Mouse (Mus musculus) lung, embryonic 16.5 days (tissue): Measurements from ENCODE around the gene Klhl2. TPM values are rescaled to one million over a fixed set of nuclear protein-coding genes. Genes with fewer than 3 reads are reported as not detected.

Source experiments
- ATAC-seq: fragments of 200-750 bp; cut with Nextera tagmentation; 2 replicates; pipeline ENCODE4 v1.8.0; 2017; ENCODE audit warnings: low read depth, mild to moderate bottlenecking, moderate library complexity
- H3K27ac ChIP-seq: fragments of 300-500 bp; sonication (generic); 2 replicates; pipeline ENCODE4 v1.5.1; 2014; ENCODE audit warnings: mild to moderate bottlenecking, control low read depth, low read length
- H3K27me3 ChIP-seq: fragments of 300-500 bp; sonication (generic); 2 replicates; pipeline ENCODE4 v1.6.1; 2014; ENCODE audit warnings: low read depth, low read length, mixed read lengths; ENCODE audit not compliant: control insufficient read depth, insufficient read depth
- H3K36me3 ChIP-seq: fragments of 300-500 bp; sonication (generic); 2 replicates; pipeline ENCODE4 v1.6.1; 2014; ENCODE audit warnings: low read length; ENCODE audit not compliant: control insufficient read depth, insufficient read depth
- H3K4me1 ChIP-seq: fragments of 300-500 bp; sonication (generic); replicated peaks from 2 replicates; pipeline ENCODE4 v1.6.1; 2014; ENCODE audit warnings: low read length, mixed read lengths; ENCODE audit not compliant: control insufficient read depth, insufficient read depth
- H3K4me2 ChIP-seq: fragments of 300-500 bp; sonication (generic); 2 replicates; pipeline ENCODE4 v1.6.1; 2014; ENCODE audit warnings: low read depth, low read length, control low read depth
- H3K4me3 ChIP-seq: fragments of 300-500 bp; sonication (generic); 2 replicates; pipeline ENCODE4 v1.5.1; 2014; ENCODE audit warnings: mild to moderate bottlenecking, low read length, control low read depth
- H3K9ac ChIP-seq: fragments of 300-500 bp; sonication (generic); 2 replicates; pipeline ENCODE4 v1.6.1; 2014; ENCODE audit warnings: low read length, control low read depth
- H3K9me3 ChIP-seq: fragments of 300-500 bp; sonication (generic); 2 replicates; pipeline ENCODE4 v1.6.1; 2016; ENCODE audit warnings: low read length; ENCODE audit not compliant: control insufficient read depth
- WGBS: fragments of 180-500 bp; shearing (Covaris S2); extraction: QIAGEN DNeasy Blood & Tissue Kit; methylation state at CpG from one replicate; pipeline ENCODE4 v1.1.7; 2014; 5-methylcytosine and 5-hydroxymethylcytosine counted together
- polyA plus RNA-seq: library from polyadenylated mRNA; unstranded; fragments of >200 nt; fragmentation: Nextera tagmentation; extraction: Ambion mirVana; gene quantifications from 2 replicates; pipeline ENCODE4 v1.2.1, GENCODE M21; 2015

Klhl2 gene
- polyA plus RNA-seq, 1 experiment from 2014 or later = 3.9 TPM

- H3K27me3 ChIP-seq = no peaks in the 10 kb centered on the region
- 62% methylated on average over 9 of the region's 9 CpGs for WGBS
- no peak overlapping the region for H3K4me2 ChIP-seq
- ATAC-seq = no peak
- H3K9ac ChIP-seq = no peak overlapping the region
- H3K4me1 ChIP-seq = no peaks in the 10 kb centered on the region
- H3K9me3 ChIP-seq = no peaks in the 10 kb centered on the region
- no peaks in the 10 kb centered on the region for H3K36me3 ChIP-seq
- no peak overlapping the region for H3K27ac ChIP-seq
- no peak overlapping the region for H3K4me3 ChIP-seq
Measured at GRCm38 (mm10) chr8:64764075-64764474, 85.7 kb downstream of the Klhl2 start.

GRCm38 (mm10) chr8:64762751-64763150 is 87.1 kb downstream of the Klhl2 start:
- H3K9me3 ChIP-seq = no peaks in the 10 kb centered on the region
- no peak for ATAC-seq
- no peaks in the 10 kb centered on the region for H3K27me3 ChIP-seq
- WGBS = 91% methylated on average over 1 of the region's 1 CpGs
- H3K4me3 ChIP-seq = no peak overlapping the region
- H3K4me2 ChIP-seq = no peak overlapping the region
- peaks cover 7% of the 10 kb centered on the region; the same call in 1 of the 2 replicates for H3K36me3 ChIP-seq
- H3K27ac ChIP-seq = no peak overlapping the region
- no peaks in the 10 kb centered on the region for H3K4me1 ChIP-seq
- no peak overlapping the region for H3K9ac ChIP-seq

GRCm38 (mm10) chr8:64761430-64761829 is 88.4 kb downstream of the Klhl2 start:
- no peaks in the 10 kb centered on the region for H3K27me3 ChIP-seq
- whole genome bisulfite sequencing = 73% methylated on average over 8 of the region's 8 CpGs
- ATAC-seq = peak; percentile 60; the same call in 1 of the 2 replicates

GRCm38 (mm10) chr8:64757956-64758355 is 91.9 kb downstream of the Klhl2 start:
- no peak overlapping the region for H3K27ac ChIP-seq

More at GRCm38 (mm10) chr8:64761430-64761829, 88.4 kb downstream of the Klhl2 start:
- Histone ChIP-seq H3K9ac (no peak overlapping the region), H3K9me3 (no peaks in the 10 kb centered on the region), H3K4me1 (no peaks in the 10 kb centered on the region), H3K4me2 (no peak overlapping the region), H3K27ac (no peak overlapping the region), H3K36me3 (peaks cover 7% of the 10 kb centered on the region; the same call in 1 of the 2 replicates), H3K4me3 (no peak overlapping the region)

GRCm38 (mm10) chr8:64746215-64747058 is 103.4 kb downstream of the Klhl2 start:
- WGBS = 54% methylated on average over 10 of the region's 10 CpGs
- H3K27ac ChIP-seq = no peak overlapping the region
- no peaks in the 10 kb centered on the region for H3K9me3 ChIP-seq
- no peaks in the 10 kb centered on the region; the same call in none of the 2 replicates for H3K36me3 ChIP-seq
- no peak for ATAC-seq
- no peak overlapping the region for H3K4me3 ChIP-seq
- no peaks in the 10 kb centered on the region for H3K27me3 ChIP-seq
- no peak overlapping the region for H3K4me2 ChIP-seq
- H3K4me1 ChIP-seq = no peaks in the 10 kb centered on the region
- H3K9ac ChIP-seq = no peak overlapping the region

More at GRCm38 (mm10) chr8:64757956-64758355, 91.9 kb downstream of the Klhl2 start:
- Histone ChIP-seq H3K27me3 (no peaks in the 10 kb centered on the region), H3K4me1 (no peaks in the 10 kb centered on the region), H3K9me3 (no peaks in the 10 kb centered on the region), H3K36me3 (peaks cover 10% of the 10 kb centered on the region), H3K9ac (no peak overlapping the region), H3K4me2 (no peak overlapping the region), H3K4me3 (no peak overlapping the region)
- ATAC-seq = no peak
- WGBS = 94% methylated on average over 15 of the region's 15 CpGs

GRCm38 (mm10) chr8:64740547-64741211 is 109.1 kb downstream of the Klhl2 start:
- Histone ChIP-seq H3K9ac (no peak overlapping the region), H3K36me3 (no peaks in the 10 kb centered on the region; the same call in 1 of the 2 replicates), H3K27ac (no peak overlapping the region), H3K4me3 (no peak overlapping the region), H3K9me3 (no peaks in the 10 kb centered on the region), H3K4me1 (no peaks in the 10 kb centered on the region), H3K27me3 (no peaks in the 10 kb centered on the region), H3K4me2 (no peak overlapping the region)
- no peak for ATAC-seq
- WGBS = 87% methylated on average over 13 of the region's 13 CpGs

GRCm38 (mm10) chr8:64738916-64739315 is 110.9 kb downstream of the Klhl2 start:
- no peaks in the 10 kb centered on the region for H3K4me1 ChIP-seq
- no peaks in the 10 kb centered on the region for H3K27me3 ChIP-seq
- H3K9ac ChIP-seq = no peak overlapping the region
- H3K4me2 ChIP-seq = no peak overlapping the region
- H3K27ac ChIP-seq = no peak overlapping the region
- H3K9me3 ChIP-seq = no peaks in the 10 kb centered on the region
- no peak for ATAC-seq
- H3K36me3 ChIP-seq = no peaks in the 10 kb centered on the region; the same call in 1 of the 2 replicates
- WGBS = 62% methylated on average over 1 of the region's 1 CpGs
- no peak overlapping the region for H3K4me3 ChIP-seq

- 63% methylated on average over 3 of the region's 3 CpGs for WGBS
- Histone ChIP-seq H3K27ac (no peak overlapping the region), H3K4me3 (no peak overlapping the region), H3K9me3 (no peaks in the 10 kb centered on the region), H3K4me2 (no peak overlapping the region), H3K4me1 (peaks cover 8% of the 10 kb centered on the region; the same call in 1 of the 2 replicates), H3K36me3 (no peaks in the 10 kb centered on the region), H3K27me3 (no peaks in the 10 kb centered on the region), H3K9ac (no peak overlapping the region)
- no peak for ATAC-seq
Measured at GRCm38 (mm10) chr8:64736767-64737323, 113.0 kb downstream of the Klhl2 start.

- Histone ChIP-seq H3K27ac (no peak overlapping the region), H3K27me3 (no peaks in the 10 kb centered on the region), H3K4me1 (peaks cover 11% of the 10 kb centered on the region; the same call in 1 of the 2 replicates), H3K4me3 (no peak overlapping the region), H3K36me3 (peaks cover 5% of the 10 kb centered on the region; the same call in 1 of the 2 replicates), H3K9me3 (no peaks in the 10 kb centered on the region), H3K9ac (no peak overlapping the region), H3K4me2 (no peak overlapping the region)
- no peak for ATAC-seq
- WGBS = 81% methylated on average over 8 of the region's 8 CpGs
Measured at GRCm38 (mm10) chr8:64735161-64735560, 114.7 kb downstream of the Klhl2 start.
